Mouse (Mus musculus) adrenal gland, adult (tissue): ENCODE data around the gene Gltp.

Source experiments
- DNase-seq, 2 experiments: peaks; one replicate each; pipeline ENCODE4 v3.0.0; 2022 to 2023; ENCODE audit warnings: low spot score in 1 of 2; ENCODE audit not compliant: inconsistent age in 2 of 2

Gene Gltp

DNA sequence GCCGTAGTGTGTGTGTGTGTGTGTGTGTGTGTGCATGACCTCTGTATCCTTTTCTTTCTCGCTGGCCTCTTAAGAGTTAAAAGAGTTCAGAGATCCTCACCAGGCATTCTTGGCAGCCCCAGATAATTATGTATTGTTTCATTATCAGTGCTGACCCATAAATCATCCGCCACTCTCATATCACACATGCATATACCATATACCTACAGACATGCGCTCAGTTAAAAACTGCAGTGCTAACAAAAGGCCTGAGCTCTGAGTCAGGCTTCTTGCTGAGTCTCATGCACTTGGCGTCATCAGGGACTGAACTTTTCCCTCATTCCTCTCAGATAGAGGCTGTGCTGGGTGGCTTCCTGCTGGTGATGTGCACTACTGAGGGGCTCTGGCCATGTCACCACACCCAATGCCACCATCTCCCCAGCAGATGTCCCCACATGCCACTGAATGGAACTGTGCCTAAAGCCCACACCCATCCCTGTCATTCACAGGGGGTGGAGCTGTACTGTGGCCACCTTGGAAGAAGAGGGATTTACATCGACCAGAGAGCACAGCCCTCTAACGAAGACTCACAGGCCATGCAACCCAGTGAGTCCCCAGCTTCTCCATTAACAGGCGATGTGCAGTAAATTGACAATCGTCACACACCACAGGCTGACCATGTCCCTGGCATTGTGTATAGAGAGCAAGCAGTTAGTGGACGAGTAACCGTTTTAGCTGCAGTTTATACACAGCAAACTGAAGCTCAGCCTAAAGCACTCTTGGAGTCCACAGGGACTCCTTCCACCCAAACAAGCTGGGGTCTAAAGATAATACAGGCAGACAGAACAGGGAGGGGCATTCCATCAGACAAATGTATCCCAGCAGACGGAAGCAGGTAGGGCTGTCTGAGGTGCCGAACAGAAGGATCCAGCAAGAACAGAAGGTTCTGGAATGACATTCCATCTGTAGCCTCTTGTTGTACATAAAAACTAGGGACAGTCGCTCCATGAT, 11.9 kb upstream of the Gltp start:
- no peak for DNase-seq

DNA sequence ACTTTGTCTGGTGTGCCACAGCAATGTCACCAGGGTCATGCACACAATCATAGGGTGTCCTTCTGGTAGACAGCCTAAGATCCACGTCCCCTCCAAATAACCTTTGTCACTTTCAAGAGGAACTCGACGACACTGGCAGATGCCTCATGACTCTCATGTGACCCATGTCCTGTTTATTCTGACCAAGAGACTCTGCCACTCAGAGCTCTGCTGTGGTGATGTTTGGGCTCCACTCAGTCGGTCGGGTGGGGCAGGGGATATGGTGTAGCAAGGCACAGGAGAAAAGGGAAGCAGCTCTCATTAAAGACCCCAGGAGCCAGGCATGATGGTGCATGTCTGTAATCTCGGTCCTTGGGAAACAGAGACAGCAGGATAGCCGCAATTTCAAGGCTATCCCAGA, 8.2 kb upstream of the Gltp start:
- peak; percentile 31 to 44 for DNase-seq

DNA sequence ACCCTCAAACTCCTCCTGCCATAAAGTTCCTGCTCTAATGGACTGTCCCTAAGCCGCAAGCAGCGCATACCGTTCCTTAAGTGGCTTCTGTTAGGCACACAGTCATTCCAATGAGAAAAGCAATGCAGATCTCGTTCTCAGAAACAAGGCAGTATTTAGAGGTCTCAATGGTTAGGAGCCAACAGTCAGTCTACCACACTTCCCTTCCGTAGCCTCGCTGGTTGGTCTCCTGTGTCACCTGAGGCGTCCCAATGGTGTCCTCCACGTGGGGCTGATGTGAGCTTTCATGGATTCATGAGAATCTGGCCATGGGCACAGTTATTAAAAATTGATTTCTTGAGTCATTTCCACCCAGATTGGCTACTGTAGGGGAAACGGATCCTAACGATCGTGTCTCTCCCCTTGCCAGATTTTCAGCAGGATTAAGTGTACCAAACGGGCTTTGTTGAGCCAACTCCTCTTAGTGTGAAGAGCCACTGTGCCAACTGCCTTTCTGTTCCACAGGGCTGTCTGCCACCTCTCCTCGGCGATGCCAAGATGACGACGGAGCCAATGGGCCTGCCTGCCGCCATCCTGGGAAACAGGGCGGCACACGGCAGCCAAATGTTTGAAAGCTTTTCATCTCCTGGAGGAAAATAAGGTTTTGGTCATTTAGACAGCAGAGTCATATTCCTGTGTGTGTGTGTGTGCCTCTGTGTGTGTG, 7.4 kb upstream of the Gltp start:
- DNase-seq: peak in 1 of 2 experiments; percentile 48

- DNase-seq: no peak
Measured at GRCm38 (mm10) chr5:114696939-114697338, 6.2 kb upstream of the Gltp start.

DNA sequence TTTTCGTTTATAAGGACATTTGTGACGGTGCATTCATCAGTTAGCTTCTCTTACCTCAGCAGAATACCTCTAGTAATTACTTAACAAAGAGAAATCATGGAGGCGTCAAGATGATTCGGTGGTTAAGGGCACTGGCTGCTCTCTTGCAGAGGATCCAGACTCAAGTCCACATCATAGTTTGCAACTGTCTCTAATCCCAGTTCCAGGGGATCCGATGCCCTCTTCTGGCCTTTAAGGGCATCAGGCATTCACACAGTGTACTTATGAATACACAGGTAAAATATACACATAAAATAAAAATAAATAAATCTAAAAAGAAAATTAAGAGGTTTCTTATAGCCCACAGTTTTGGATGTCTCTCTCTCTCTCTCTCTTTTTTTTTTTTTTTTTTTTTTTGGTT, 5.0 kb upstream of the Gltp start:
- DNase-seq: no peak

DNA sequence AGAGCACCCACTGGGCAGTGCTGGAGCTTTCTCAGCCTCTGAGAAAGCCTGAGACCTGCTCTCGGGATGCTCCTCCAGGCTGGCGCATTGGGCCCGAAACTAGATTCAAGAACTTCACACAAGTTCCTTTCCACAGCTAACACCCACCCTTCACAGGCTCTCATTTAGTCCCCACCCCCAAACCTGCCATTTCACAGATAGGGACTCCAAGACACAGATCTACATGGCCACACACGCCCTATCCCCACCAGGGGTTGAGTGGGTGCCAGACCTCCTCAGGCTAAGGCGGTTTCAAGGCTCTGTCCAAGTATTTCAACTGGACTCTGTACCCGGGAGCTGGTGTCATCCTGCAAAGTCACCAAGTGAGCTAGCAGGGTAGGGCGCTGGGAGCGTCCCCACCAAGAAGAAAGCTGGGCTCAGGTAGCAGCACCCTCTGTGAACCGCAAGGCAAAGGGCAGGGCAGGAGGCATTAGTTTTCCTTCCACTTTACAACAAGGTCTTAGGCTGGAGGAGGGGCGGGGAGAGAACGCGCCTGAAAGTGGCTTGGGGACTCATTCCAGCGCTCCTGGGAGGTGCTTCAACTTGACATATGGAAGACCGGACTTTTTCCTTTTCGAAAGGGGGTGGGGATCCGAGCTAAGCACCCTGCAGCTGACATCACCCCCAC, 951 bp downstream of the Gltp start:
- DNase-seq: peak in 1 of 2 experiments; percentile 74

DNA sequence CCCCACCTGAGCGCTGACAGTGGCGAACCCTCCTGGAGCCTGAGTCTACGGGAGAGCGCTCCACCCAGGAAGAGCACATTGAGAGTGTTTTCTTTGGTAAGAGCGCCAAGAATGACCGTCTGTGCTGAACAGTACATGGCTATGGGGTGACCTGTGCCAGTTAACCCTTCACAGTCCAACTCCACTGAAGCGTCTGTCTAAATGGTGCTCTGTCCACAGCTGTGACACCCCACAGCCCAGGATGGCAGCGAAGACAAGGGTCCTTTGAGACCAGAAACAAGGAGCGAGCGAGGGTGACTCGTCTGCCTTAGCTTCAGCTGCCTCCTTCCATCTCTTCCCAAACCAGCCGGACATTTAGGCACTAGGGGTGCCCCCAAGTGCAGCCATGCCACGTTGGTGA, 2.1 kb downstream of the Gltp start:
- no peak for DNase-seq

- DNase-seq: peak in 1 of 2 experiments; percentile 53
Measured at GRCm38 (mm10) chr5:114687901-114688300, 2.9 kb downstream of the Gltp start.

GRCm38 (mm10) chr5:114686726-114687210, 4.0 kb downstream of the Gltp start:
- DNase-seq: peak in 1 of 2 experiments; percentile 39

DNA sequence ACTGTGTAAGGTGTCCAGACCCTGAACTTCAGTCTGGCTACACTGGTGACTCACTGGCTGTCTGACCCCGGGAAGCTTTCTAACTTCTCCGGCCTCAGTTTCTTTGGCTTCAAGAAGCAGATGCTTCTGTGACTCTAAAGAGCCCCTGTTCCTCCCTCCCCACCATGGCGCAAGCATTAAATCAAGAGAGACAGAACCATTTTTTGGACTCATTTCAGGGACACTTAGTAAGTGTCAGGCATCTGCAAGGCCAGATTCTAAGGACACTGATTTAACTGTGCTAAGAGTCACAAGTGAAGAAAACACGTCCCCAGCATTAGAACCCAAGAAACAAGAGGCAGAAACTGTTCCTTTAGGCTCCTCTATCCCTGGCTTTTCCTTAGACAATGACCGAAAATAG, 4.8 kb downstream of the Gltp start:
- DNase-seq: peak in 1 of 2 experiments; percentile 80

DNA sequence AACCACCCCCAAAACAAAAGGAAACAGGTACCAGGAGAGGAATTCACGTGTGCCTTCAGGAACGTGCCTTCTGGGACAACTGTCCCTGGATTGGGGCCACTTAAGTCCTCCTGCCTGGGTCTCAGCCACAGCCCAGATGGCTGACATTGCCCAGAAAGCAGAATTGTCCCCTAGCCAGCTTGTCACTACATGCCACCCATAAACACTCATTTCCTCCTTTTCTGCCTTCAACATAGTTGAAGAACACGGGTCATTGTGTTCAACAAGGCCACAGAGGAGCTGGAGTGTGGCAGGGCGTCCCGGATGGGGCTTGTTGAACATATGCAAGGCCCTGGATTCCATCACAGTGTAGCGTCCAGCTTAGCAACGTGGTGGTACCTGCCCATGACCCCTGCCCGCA, 9.1 kb downstream of the Gltp start:
- DNase-seq: no peak

- no peak for DNase-seq
Measured at GRCm38 (mm10) chr5:114680676-114681285, 10.0 kb downstream of the Gltp start.

- no peak for DNase-seq
Measured at GRCm38 (mm10) chr5:114679841-114680591, 10.8 kb downstream of the Gltp start.

- DNase-seq: no peak
Measured at GRCm38 (mm10) chr5:114674594-114674993, 16.2 kb downstream of the Gltp start.

DNA sequence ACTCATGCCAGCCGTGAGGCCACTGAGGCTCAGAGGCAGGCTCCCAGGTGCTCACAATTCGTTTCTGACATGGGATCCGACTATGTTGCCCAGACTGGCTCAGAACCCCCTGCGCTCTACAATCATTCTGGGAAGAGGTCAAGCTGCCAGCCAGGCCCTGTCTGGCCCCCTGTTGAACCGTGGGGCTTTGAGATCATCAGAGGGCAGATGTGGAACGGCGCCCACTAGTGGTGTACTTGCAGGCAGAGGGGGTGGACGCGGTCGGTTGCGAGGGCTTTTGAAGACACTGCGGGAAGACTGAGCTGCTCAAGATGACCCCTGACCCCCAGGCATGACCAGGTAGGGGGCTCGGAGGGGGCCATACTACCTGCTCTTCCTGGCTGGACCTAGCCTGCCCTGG, 17.7 kb downstream of the Gltp start:
- DNase-seq: no peak

DNA sequence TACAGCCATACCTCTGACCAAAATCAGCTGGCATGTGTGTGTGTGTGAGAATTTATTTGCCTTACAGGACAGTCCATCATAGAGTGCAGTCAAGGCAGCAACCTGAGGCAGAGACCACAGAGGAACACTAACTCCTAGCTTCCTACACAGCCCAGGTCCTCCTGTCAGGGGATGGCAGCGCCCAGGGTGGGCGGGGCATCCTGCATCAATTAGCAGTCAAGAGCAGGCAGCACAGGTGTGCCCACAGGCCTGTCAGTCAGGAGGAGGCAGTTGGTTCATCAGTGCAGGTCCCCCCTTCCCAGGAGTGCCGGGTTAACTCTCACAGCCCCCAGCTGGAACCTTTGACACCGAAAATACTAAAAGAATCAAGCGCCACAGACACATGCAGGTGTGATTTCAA, 21.8 kb downstream of the Gltp start:
- no peak for DNase-seq

- DNase-seq: peak; percentile 99 to 100
Measured at GRCm38 (mm10) chr5:114667228-114667856, 23.4 kb downstream of the Gltp start.

DNA sequence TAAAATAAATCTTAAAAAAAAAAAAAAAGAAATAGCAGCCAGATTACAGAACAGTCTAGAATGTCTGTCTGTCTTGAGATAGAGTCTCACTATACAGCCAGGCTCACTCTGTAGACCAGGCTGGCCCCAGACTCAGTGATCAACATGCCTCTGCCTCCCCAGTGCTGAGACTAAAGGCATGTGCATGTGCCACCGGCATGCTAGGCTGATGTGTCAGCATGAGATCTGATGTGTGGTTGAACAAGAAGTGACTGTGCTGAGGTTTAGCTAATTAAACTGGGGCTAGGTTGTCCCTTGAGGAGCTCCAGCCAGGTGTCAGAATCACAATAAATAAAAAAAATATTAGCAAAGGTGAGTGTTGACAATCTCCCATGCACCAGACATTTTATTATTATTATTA, 24.1 kb downstream of the Gltp start:
- no peak for DNase-seq

DNA sequence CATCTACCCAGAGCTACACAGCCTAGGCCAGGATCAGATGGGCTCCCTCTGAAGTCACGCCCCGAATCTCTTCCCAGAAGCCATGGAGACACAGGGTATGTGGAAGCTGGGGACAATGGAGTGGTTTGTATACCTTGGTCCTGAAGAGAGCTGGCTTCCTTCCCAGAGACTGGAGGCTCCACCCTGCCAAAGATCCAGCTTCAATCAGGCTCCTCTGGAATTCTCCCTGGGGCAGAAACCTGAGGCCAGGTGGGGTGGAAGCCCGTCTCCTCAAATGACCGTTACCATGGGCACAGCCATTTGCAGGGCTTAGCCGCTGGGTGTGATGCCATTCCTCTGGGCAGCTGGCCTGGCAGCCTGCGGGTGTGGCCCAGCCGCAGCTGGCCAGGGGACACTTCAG, 26.0 kb downstream of the Gltp start:
- DNase-seq: no peak

- no peak for DNase-seq
Measured at GRCm38 (mm10) chr5:114664139-114664538, 26.6 kb downstream of the Gltp start.
